Mouse (Mus musculus) forebrain, embryonic 11.5 days (tissue): ENCODE measurements at regions not wholly inside any gene's neighbourhood (a gene's known extent, or its start where the extent isn't known, plus 50 kb on each side); places are given as distances from the start of the nearest gene placed in this dataset.

Experiments used
- ATAC-seq: fragments of 200-750 bp; cut with Nextera tagmentation; replicated peaks from 2 replicates; pipeline ENCODE4 v1.8.0; 2017; ENCODE audit warnings: moderate TSS enrichment; ENCODE audit not compliant: low FRiP score
- DNase-seq: peaks from one replicate; pipeline ENCODE4 v3.0.0-alpha.2; 2017; ENCODE audit warnings: low spot score
- H3K27ac ChIP-seq: fragments of 300-500 bp; sonication (generic); 2 replicates; pipeline ENCODE4 v1.5.1; 2014; ENCODE audit warnings: low read depth, low read length
- H3K27me3 ChIP-seq: fragments of 300-500 bp; sonication (generic); 2 replicates; pipeline ENCODE4 v1.6.1; 2014; ENCODE audit warnings: mild to moderate bottlenecking, low read length, mixed read lengths; ENCODE audit not compliant: control insufficient read depth, insufficient read depth
- H3K36me3 ChIP-seq: fragments of 300-500 bp; sonication (generic); 2 replicates; pipeline ENCODE4 v1.6.1; 2014; ENCODE audit warnings: mild to moderate bottlenecking, low read length, moderate library complexity, mixed read lengths; ENCODE audit not compliant: control insufficient read depth, insufficient read depth
- H3K4me1 ChIP-seq: fragments of 300-500 bp; sonication (generic); replicated peaks from 2 replicates; pipeline ENCODE4 v1.6.1; 2014; ENCODE audit warnings: low read length, mixed read lengths; ENCODE audit not compliant: control insufficient read depth, insufficient read depth
- H3K4me2 ChIP-seq: fragments of 300-500 bp; sonication (generic); 2 replicates; pipeline ENCODE4 v1.6.1; 2014; ENCODE audit warnings: low read depth, mild to moderate bottlenecking, low read length, moderate library complexity, mixed read lengths; ENCODE audit not compliant: severe bottlenecking
- H3K4me3 ChIP-seq: fragments of 300-500 bp; sonication (generic); 2 replicates; pipeline ENCODE4 v1.5.1; 2014; ENCODE audit warnings: low read depth, low read length
- H3K9ac ChIP-seq: fragments of 300-500 bp; sonication (generic); 2 replicates; pipeline ENCODE4 v1.6.1; 2014; ENCODE audit warnings: low read length
- H3K9me3 ChIP-seq: fragments of 300-500 bp; sonication (generic); 2 replicates; pipeline ENCODE4 v1.6.1; 2016; ENCODE audit warnings: low read length, mixed read lengths; ENCODE audit not compliant: control insufficient read depth
- WGBS: fragments of 180-500 bp; shearing (Covaris S2); extraction: QIAGEN DNeasy Blood & Tissue Kit; methylation state at CpG from one replicate; pipeline ENCODE4 v1.1.7; 2014; 5-methylcytosine and 5-hydroxymethylcytosine counted together

GRCm38 (mm10) chr10:114083441-114083840 is 718.7 kb downstream of the Trhde start:
- H3K4me3 ChIP-seq, result no peak overlapping the region
- H3K4me1 ChIP-seq, result no peaks in the 10 kb centered on the region
- no peaks in the 10 kb centered on the region for H3K9me3 ChIP-seq
- DNase-seq (no peak), ATAC-seq (no peak)
- no peak overlapping the region for H3K9ac ChIP-seq
- H3K4me2 ChIP-seq, result no peak overlapping the region
- no peaks in the 10 kb centered on the region for H3K27me3 ChIP-seq
- H3K27ac ChIP-seq, result no peak overlapping the region
- H3K36me3 ChIP-seq, result no peaks in the 10 kb centered on the region

GRCm38 (mm10) chr10:114041991-114042390 is 760.1 kb downstream of the Trhde start:
- ATAC-seq, result no peak
- no peak overlapping the region for H3K4me2 ChIP-seq
- H3K9ac ChIP-seq, result no peak overlapping the region
- no peak for DNase-seq
- no peak overlapping the region for H3K27ac ChIP-seq
- H3K27me3 ChIP-seq, result no peaks in the 10 kb centered on the region
- H3K9me3 ChIP-seq, result no peaks in the 10 kb centered on the region
- H3K4me3 ChIP-seq, result no peak overlapping the region
- H3K36me3 ChIP-seq, result no peaks in the 10 kb centered on the region
- H3K4me1 ChIP-seq, result no peaks in the 10 kb centered on the region

- H3K27me3 ChIP-seq, result no peaks in the 10 kb centered on the region
- H3K36me3 ChIP-seq, result no peaks in the 10 kb centered on the region
- DNase-seq, result no peak
- no peaks in the 10 kb centered on the region for H3K9me3 ChIP-seq
- H3K4me3 ChIP-seq, result no peak overlapping the region
- H3K4me2 ChIP-seq, result no peak overlapping the region
- no peak for ATAC-seq
- no peaks in the 10 kb centered on the region for H3K4me1 ChIP-seq
- H3K9ac ChIP-seq, result no peak overlapping the region
- no peak overlapping the region for H3K27ac ChIP-seq
These were observed 788.7 kb downstream of the Trhde start for GRCm38 (mm10) chr10:114013427-114013826.

GRCm38 (mm10) chr10:113985376-113985775 is 816.7 kb downstream of the Trhde start:
- Histone ChIP-seq H3K27me3 (no peaks in the 10 kb centered on the region), H3K9me3 (no peaks in the 10 kb centered on the region), H3K4me2 (no peak overlapping the region), H3K9ac (no peak overlapping the region), H3K4me1 (no peaks in the 10 kb centered on the region), H3K4me3 (no peak overlapping the region), H3K36me3 (no peaks in the 10 kb centered on the region), H3K27ac (no peak overlapping the region)
- DNase-seq, result no peak
- no peak for ATAC-seq

GRCm38 (mm10) chr10:113972826-113973225 is 829.3 kb downstream of the Trhde start:
- no peak overlapping the region for H3K9ac ChIP-seq
- no peak for DNase-seq

GRCm38 (mm10) chr10:113946801-113947200 is 855.3 kb downstream of the Trhde start:
- H3K9me3 ChIP-seq, result no peaks in the 10 kb centered on the region
- no peak overlapping the region for H3K4me3 ChIP-seq
- no peak overlapping the region for H3K9ac ChIP-seq
- no peak for ATAC-seq
- H3K36me3 ChIP-seq, result no peaks in the 10 kb centered on the region
- H3K4me2 ChIP-seq, result no peak overlapping the region
- no peak overlapping the region for H3K27ac ChIP-seq
- no peaks in the 10 kb centered on the region for H3K4me1 ChIP-seq
- no peaks in the 10 kb centered on the region for H3K27me3 ChIP-seq
- WGBS, result 69% methylated on average over 3 of the region's 3 CpGs
- no peak for DNase-seq

More at GRCm38 (mm10) chr10:113972826-113973225, 829.3 kb downstream of the Trhde start:
- Histone ChIP-seq H3K9me3 (no peaks in the 10 kb centered on the region), H3K27ac (no peak overlapping the region), H3K4me3 (no peak overlapping the region), H3K36me3 (no peaks in the 10 kb centered on the region), H3K4me2 (no peak overlapping the region), H3K27me3 (no peaks in the 10 kb centered on the region), H3K4me1 (no peaks in the 10 kb centered on the region)
- ATAC-seq, result no peak
- 90% methylated on average over 6 of the region's 6 CpGs for WGBS

GRCm38 (mm10) chr10:113939524-113939923 is 862.6 kb downstream of the Trhde start:
- Histone ChIP-seq H3K9me3 (no peaks in the 10 kb centered on the region), H3K4me2 (no peak overlapping the region), H3K9ac (no peak overlapping the region), H3K36me3 (no peaks in the 10 kb centered on the region), H3K27me3 (no peaks in the 10 kb centered on the region), H3K4me1 (no peaks in the 10 kb centered on the region), H3K4me3 (no peak overlapping the region), H3K27ac (no peak overlapping the region)
- ATAC-seq, result no peak
- WGBS, result 70% methylated on average over 6 of the region's 6 CpGs
- DNase-seq, result no peak

- no peaks in the 10 kb centered on the region for H3K27me3 ChIP-seq
- no peaks in the 10 kb centered on the region for H3K36me3 ChIP-seq
- no peaks in the 10 kb centered on the region for H3K9me3 ChIP-seq
- H3K4me3 ChIP-seq, result no peak overlapping the region
- no peak overlapping the region for H3K27ac ChIP-seq
- H3K9ac ChIP-seq, result no peak overlapping the region
- DNase-seq (no peak), ATAC-seq (no peak)
- 84% methylated on average over 6 of the region's 6 CpGs for WGBS
- H3K4me2 ChIP-seq, result no peak overlapping the region
- H3K4me1 ChIP-seq, result no peaks in the 10 kb centered on the region
These were observed 871.8 kb downstream of the Trhde start for GRCm38 (mm10) chr10:113930201-113930790.

GRCm38 (mm10) chr10:113916705-113917104 is 885.4 kb downstream of the Trhde start:
- no peaks in the 10 kb centered on the region for H3K27me3 ChIP-seq
- H3K9ac ChIP-seq, result no peak overlapping the region
- no peak overlapping the region for H3K4me3 ChIP-seq
- ATAC-seq, result 0 out of 2 replicates have a peak, but pooled peaks have one; percentile 56
- no peak overlapping the region for H3K4me2 ChIP-seq
- WGBS, result 60% methylated on average over 3 of the region's 3 CpGs
- DNase-seq, result no peak
- H3K27ac ChIP-seq, result no peak overlapping the region
- no peaks in the 10 kb centered on the region for H3K9me3 ChIP-seq
- H3K36me3 ChIP-seq, result no peaks in the 10 kb centered on the region
- H3K4me1 ChIP-seq, result no peaks in the 10 kb centered on the region
